Mouse (Mus musculus) liver, embryonic 12.5 days (tissue): ENCODE results near the gene Kcng1. TPM values are rescaled to one million over a fixed set of nuclear protein-coding genes. Genes with fewer than 3 reads are reported as not detected.

ENCODE experiments used
- ATAC-seq: fragments of 200-750 bp; cut with Nextera tagmentation; 2 replicates; pipeline ENCODE4 v1.8.0; 2017; ENCODE audit warnings: moderate number of reproducible peaks, mild to moderate bottlenecking, moderate library complexity
- H3K27ac ChIP-seq: fragments of 300-500 bp; sonication (generic); 2 replicates; pipeline ENCODE4 v1.5.1; 2016; ENCODE audit warnings: mild to moderate bottlenecking
- H3K27me3 ChIP-seq: fragments of 300-500 bp; sonication (generic); replicated peaks from 2 replicates; pipeline ENCODE4 v1.6.1; 2016; ENCODE audit warnings: mild to moderate bottlenecking, moderate library complexity
- H3K36me3 ChIP-seq: fragments of 300-500 bp; sonication (generic); 2 replicates; pipeline ENCODE4 v1.6.1; 2016; ENCODE audit warnings: mild to moderate bottlenecking, moderate library complexity
- H3K4me1 ChIP-seq: fragments of 300-500 bp; sonication (generic); 2 replicates; pipeline ENCODE4 v1.6.1; 2016
- H3K4me2 ChIP-seq: fragments of 300-500 bp; sonication (generic); 2 replicates; pipeline ENCODE4 v1.6.1; 2016; ENCODE audit warnings: mild to moderate bottlenecking, moderate library complexity
- H3K4me3 ChIP-seq: fragments of 300-500 bp; sonication (generic); 2 replicates; pipeline ENCODE4 v1.5.1; 2016; ENCODE audit warnings: mild to moderate bottlenecking, moderate library complexity
- H3K9ac ChIP-seq: fragments of 300-500 bp; sonication (generic); 2 replicates; pipeline ENCODE4 v1.6.1; 2016; ENCODE audit warnings: mild to moderate bottlenecking, moderate library complexity
- H3K9me3 ChIP-seq: fragments of 300-500 bp; sonication (generic); replicated peaks from 2 replicates; pipeline ENCODE4 v1.6.1; 2016; ENCODE audit warnings: mild to moderate bottlenecking, moderate library complexity
- WGBS: fragments of 180-500 bp; shearing (Covaris S2); methylation state at CpG from one replicate; pipeline ENCODE4 v1.1.7; 2016; ENCODE audit not compliant: insufficient replicate concordance; 5-methylcytosine and 5-hydroxymethylcytosine counted together
- polyA plus RNA-seq: library from polyadenylated mRNA; unstranded; fragments of >200 nt; fragmentation: Nextera tagmentation; extraction: Ambion mirVana; gene quantifications from 2 replicates; pipeline ENCODE4 v1.2.1, GENCODE M21; 2016

Kcng1 gene
- polyA plus RNA-seq, 1 experiment from 2014 or later, result 0.45 TPM

- ATAC-seq, result no peak
- WGBS, result 8% methylated on average over 10 of the region's 10 CpGs
- H3K9ac ChIP-seq, result no peak overlapping the region
- H3K4me2 ChIP-seq, result no peak overlapping the region
- no peaks in the 10 kb centered on the region for H3K4me1 ChIP-seq
- no peaks in the 10 kb centered on the region for H3K36me3 ChIP-seq
- H3K4me3 ChIP-seq, result no peak overlapping the region
- H3K27ac ChIP-seq, result no peak overlapping the region
- H3K27me3 ChIP-seq, result peaks cover 52% of the 10 kb centered on the region
- no peaks in the 10 kb centered on the region for H3K9me3 ChIP-seq
Measured at GRCm38 (mm10) chr2:168292041-168292440, 10.5 kb upstream of the Kcng1 start.

DNA sequence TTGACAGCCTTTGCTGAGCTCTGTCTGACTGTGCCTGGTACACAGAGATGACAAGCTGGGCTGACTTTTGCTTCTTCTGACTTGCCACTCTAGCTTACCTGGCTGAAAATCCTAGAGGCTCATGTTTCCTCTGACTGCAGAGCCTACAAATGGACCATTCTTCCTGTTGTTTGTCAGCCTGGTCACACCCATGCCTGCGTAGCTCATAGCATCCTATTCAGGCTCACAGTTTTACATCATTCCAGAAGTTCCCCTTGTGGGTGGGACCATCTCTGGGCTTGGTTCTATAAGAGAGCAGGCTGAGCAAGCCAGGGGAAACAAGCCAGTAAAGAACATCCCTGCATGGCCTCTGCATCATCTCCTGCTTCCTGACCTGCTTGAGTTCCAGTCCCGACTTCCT is 8.3 kb upstream of the Kcng1 start:
- WGBS, result 67% methylated on average over 2 of the region's 2 CpGs
- no peaks in the 10 kb centered on the region for H3K36me3 ChIP-seq
- H3K9ac ChIP-seq, result no peak overlapping the region
- H3K4me1 ChIP-seq, result no peaks in the 10 kb centered on the region
- H3K9me3 ChIP-seq, result peaks cover 5% of the 10 kb centered on the region; the same call in 1 of the 2 replicates
- no peak overlapping the region for H3K4me2 ChIP-seq
- H3K27me3 ChIP-seq, result peaks cover 63% of the 10 kb centered on the region
- H3K4me3 ChIP-seq, result no peak overlapping the region
- H3K27ac ChIP-seq, result no peak overlapping the region
- ATAC-seq, result no peak

DNA sequence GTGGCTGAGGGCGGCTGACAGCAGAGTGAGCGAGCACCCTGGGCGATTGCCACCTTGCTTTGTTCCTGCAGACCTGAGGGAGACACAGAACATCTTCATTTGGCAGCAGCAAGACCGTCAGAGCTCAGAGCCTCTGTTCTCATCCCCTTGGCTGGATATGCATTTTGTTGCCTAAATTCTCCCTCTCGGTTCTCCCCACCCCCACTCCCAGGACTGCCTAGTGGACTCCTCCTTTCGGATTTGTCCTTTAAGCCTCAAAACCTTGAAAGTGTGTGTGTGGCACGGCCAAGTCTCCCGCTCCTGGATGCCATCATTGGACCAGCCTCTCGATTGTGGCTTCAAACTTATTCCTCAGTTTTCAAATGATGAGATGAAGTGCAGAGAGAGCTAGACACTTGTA is 7.5 kb upstream of the Kcng1 start:
- H3K4me2 ChIP-seq, result no peak overlapping the region
- ATAC-seq, result no peak
- WGBS, result 42% methylated on average over 9 of the region's 9 CpGs
- no peaks in the 10 kb centered on the region for H3K4me1 ChIP-seq
- H3K4me3 ChIP-seq, result no peak overlapping the region
- peaks cover 59% of the 10 kb centered on the region for H3K27me3 ChIP-seq
- no peak overlapping the region for H3K27ac ChIP-seq
- no peaks in the 10 kb centered on the region for H3K36me3 ChIP-seq
- peaks cover 5% of the 10 kb centered on the region; the same call in 1 of the 2 replicates for H3K9me3 ChIP-seq
- H3K9ac ChIP-seq, result no peak overlapping the region

- H3K4me1 ChIP-seq, result no peaks in the 10 kb centered on the region
- H3K4me2 ChIP-seq, result no peak overlapping the region
- H3K9me3 ChIP-seq, result peaks cover 5% of the 10 kb centered on the region; the same call in 1 of the 2 replicates
- H3K4me3 ChIP-seq, result no peak overlapping the region
- H3K27ac ChIP-seq, result no peak overlapping the region
- H3K36me3 ChIP-seq, result no peaks in the 10 kb centered on the region
- H3K9ac ChIP-seq, result no peak overlapping the region
- WGBS, result 18% methylated on average over 3 of the region's 3 CpGs
- no peak for ATAC-seq
- peaks cover 57% of the 10 kb centered on the region for H3K27me3 ChIP-seq
Measured at GRCm38 (mm10) chr2:168286987-168287386, 5.5 kb upstream of the Kcng1 start.

DNA sequence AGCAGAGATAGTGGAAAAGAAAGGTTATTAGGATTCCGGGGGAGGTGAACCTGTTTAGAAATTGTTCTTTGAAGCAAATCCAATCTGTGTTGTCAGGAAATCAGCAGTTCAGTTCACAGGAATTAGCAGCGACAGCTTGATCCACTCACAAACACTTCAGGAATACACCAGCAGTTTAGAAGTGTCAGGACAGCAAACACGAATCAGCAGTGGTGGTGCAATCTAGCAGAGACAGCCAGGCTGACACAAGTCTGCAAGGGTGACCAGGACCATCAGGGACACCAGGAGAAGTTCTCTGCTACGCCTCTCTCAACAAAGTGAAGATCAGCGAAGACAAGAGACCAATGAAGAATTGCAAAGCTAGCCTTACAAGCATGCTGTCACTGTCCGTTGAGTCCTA is 3.6 kb upstream of the Kcng1 start:
- H3K27me3 ChIP-seq, result peaks cover 65% of the 10 kb centered on the region
- no peak overlapping the region for H3K27ac ChIP-seq
- H3K36me3 ChIP-seq, result no peaks in the 10 kb centered on the region
- H3K4me1 ChIP-seq, result peaks cover 10% of the 10 kb centered on the region; the same call in 1 of the 2 replicates
- H3K4me2 ChIP-seq, result no peak overlapping the region
- ATAC-seq, result no peak
- no peak overlapping the region for H3K4me3 ChIP-seq
- no peak overlapping the region for H3K9ac ChIP-seq
- WGBS, result 67% methylated on average over 6 of the region's 6 CpGs
- peaks cover 5% of the 10 kb centered on the region; the same call in 1 of the 2 replicates for H3K9me3 ChIP-seq

GRCm38 (mm10) chr2:168280729-168281581 is 581 bp downstream of the Kcng1 start:
- H3K9ac ChIP-seq, result no peak overlapping the region
- 3% methylated on average over 62 of the region's 82 CpGs for WGBS
- peaks cover 10% of the 10 kb centered on the region; the same call in 1 of the 2 replicates for H3K4me1 ChIP-seq
- H3K27me3 ChIP-seq, result peaks cover 89% of the 10 kb centered on the region
- peak overlapping the region; percentile 68 for H3K4me2 ChIP-seq
- H3K4me3 ChIP-seq, result peak overlapping the region; percentile 49
- H3K36me3 ChIP-seq, result no peaks in the 10 kb centered on the region
- peaks cover 5% of the 10 kb centered on the region; the same call in 1 of the 2 replicates for H3K9me3 ChIP-seq
- no peak overlapping the region for H3K27ac ChIP-seq
- peak; percentile 30; the same call in 1 of the 2 replicates for ATAC-seq

GRCm38 (mm10) chr2:168274374-168274935 is 7.1 kb downstream of the Kcng1 start:
- WGBS, result 4% methylated on average over 11 of the region's 11 CpGs
- Histone ChIP-seq H3K9ac (no peak overlapping the region), H3K36me3 (no peaks in the 10 kb centered on the region), H3K9me3 (no peaks in the 10 kb centered on the region), H3K27me3 (peaks cover 100% of the 10 kb centered on the region), H3K4me2 (no peak overlapping the region), H3K4me1 (peaks cover 12% of the 10 kb centered on the region; the same call in 1 of the 2 replicates), H3K4me3 (no peak overlapping the region), H3K27ac (no peak overlapping the region)
- ATAC-seq, result no peak

DNA sequence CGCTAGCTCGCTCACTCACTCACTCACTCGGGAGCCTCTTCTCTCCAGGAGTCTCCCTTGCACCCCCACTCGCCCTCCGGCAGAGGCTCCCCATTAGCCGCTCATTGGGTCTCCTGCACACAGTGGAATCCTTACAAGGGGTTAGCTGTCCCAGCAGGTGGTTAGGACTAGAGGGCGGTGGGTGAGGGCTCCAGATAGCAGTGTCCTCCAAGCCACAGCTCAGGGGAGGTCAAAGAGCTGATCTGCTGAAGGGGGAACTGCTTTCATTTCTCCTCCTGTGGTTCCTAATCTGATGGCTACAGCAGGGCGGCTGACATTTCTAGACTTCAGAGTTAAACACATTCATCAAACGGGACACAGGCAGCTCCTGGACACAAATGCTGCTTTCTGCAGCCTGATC is 8.1 kb downstream of the Kcng1 start:
- Histone ChIP-seq H3K4me3 (no peak overlapping the region), H3K27me3 (peaks cover 100% of the 10 kb centered on the region), H3K27ac (no peak overlapping the region), H3K9ac (no peak overlapping the region), H3K4me2 (peak overlapping the region; percentile 34), H3K9me3 (no peaks in the 10 kb centered on the region), H3K36me3 (no peaks in the 10 kb centered on the region), H3K4me1 (peaks cover 12% of the 10 kb centered on the region; the same call in 1 of the 2 replicates)
- ATAC-seq, result no peak
- 9% methylated on average over 9 of the region's 9 CpGs for WGBS

DNA sequence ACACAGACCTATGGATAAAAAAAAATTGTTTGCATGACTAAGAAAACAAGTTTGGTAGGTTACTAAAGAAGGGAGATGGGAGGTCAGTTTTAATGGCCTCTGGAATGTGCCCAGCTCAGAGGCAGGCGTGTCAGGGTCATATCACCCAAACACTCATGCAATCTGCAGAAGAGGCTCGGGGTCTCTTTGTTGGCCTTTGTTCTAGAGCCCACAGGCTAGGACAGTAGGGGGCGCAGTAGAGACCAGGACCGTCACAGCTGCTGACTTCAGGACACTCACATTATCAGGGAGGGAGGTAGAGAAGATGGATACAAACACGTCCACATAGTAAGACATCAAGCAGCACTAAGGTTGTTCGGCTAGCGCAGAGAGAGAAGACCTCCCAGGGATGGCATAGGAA is 13.5 kb downstream of the Kcng1 start:
- H3K4me2 ChIP-seq, result peak overlapping the region; percentile 11; the same call in 1 of the 2 replicates
- no peaks in the 10 kb centered on the region for H3K9me3 ChIP-seq
- H3K4me1 ChIP-seq, result peaks cover 2% of the 10 kb centered on the region; the same call in 1 of the 2 replicates
- no peak overlapping the region for H3K4me3 ChIP-seq
- no peak overlapping the region for H3K27ac ChIP-seq
- 17% methylated on average over 7 of the region's 7 CpGs for WGBS
- H3K36me3 ChIP-seq, result no peaks in the 10 kb centered on the region
- no peak for ATAC-seq
- H3K27me3 ChIP-seq, result peaks cover 73% of the 10 kb centered on the region
- H3K9ac ChIP-seq, result no peak overlapping the region

DNA sequence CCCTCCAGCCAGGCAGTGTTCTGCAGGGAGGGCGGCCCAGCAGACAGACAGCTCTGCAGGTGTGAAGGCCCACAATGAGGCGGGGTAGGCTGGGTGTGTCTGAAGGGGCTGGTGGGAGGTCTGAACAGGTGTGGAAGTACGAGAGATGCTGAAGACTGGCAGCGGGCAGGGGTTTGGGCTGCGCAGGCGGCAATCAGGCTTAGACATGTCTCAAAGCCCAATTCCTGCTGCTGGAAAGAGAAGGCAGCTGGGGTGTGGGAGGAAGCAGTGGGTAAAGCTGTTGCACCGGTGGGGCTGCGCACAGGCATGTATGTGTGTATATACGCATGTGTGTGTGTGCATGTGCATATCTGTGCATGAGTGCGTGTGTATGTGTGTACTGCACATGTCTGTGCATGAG is 20.6 kb downstream of the Kcng1 start:
- H3K4me3 ChIP-seq, result no peak overlapping the region
- H3K27ac ChIP-seq, result no peak overlapping the region
- WGBS, result 72% methylated on average over 10 of the region's 10 CpGs
- no peaks in the 10 kb centered on the region for H3K36me3 ChIP-seq
- H3K4me1 ChIP-seq, result no peaks in the 10 kb centered on the region
- peaks cover 54% of the 10 kb centered on the region for H3K27me3 ChIP-seq
- H3K4me2 ChIP-seq, result no peak overlapping the region
- ATAC-seq, result no peak
- no peak overlapping the region for H3K9ac ChIP-seq
- no peaks in the 10 kb centered on the region for H3K9me3 ChIP-seq

DNA sequence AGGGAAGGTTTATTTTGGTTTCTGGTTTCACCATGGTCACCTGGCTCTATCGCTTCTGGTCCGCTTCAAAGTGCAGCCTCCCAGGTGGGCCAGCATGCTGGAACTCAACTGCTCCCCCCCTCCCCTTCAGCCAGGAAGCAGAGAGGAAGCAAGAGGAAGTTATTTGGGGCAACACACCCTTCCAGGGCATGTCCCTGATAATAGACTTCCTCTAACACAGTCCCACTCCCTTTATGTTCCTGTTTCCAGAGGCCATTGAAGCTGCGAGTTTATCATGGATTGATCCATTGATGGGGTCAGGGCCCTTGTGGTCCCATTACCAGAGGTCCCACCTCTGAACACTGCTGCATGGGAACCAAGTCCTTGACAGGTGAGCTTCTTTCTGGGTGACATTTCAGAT is 21.4 kb downstream of the Kcng1 start:
- no peaks in the 10 kb centered on the region for H3K36me3 ChIP-seq
- no peak overlapping the region for H3K4me3 ChIP-seq
- H3K27me3 ChIP-seq, result peaks cover 58% of the 10 kb centered on the region
- WGBS, result 39% methylated on average over 3 of the region's 3 CpGs
- no peaks in the 10 kb centered on the region for H3K9me3 ChIP-seq
- no peak for ATAC-seq
- no peaks in the 10 kb centered on the region for H3K4me1 ChIP-seq
- no peak overlapping the region for H3K4me2 ChIP-seq
- H3K27ac ChIP-seq, result no peak overlapping the region
- H3K9ac ChIP-seq, result no peak overlapping the region

- no peak for ATAC-seq
- H3K27me3 ChIP-seq, result peaks cover 63% of the 10 kb centered on the region
- no peak overlapping the region for H3K4me2 ChIP-seq
- no peaks in the 10 kb centered on the region for H3K9me3 ChIP-seq
- WGBS, result 74% methylated on average over 8 of the region's 8 CpGs
- H3K4me1 ChIP-seq, result no peaks in the 10 kb centered on the region
- no peak overlapping the region for H3K4me3 ChIP-seq
- H3K9ac ChIP-seq, result no peak overlapping the region
- no peak overlapping the region for H3K27ac ChIP-seq
- H3K36me3 ChIP-seq, result no peaks in the 10 kb centered on the region
Measured at GRCm38 (mm10) chr2:168259046-168259445, 22.5 kb downstream of the Kcng1 start.
